Mouse (Mus musculus) cerebellum, adult 2 months (tissue): Measurements from ENCODE around the gene Gm49380. TPM values are rescaled to one million over a fixed set of nuclear protein-coding genes. Genes with fewer than 3 reads are reported as not detected.

Source experiments
- DNase-seq, 2 experiments: peaks; one replicate each; pipeline ENCODE4 v3.0.0; 2021
- H3K27ac ChIP-seq: fragments of 200-500 bp; 2 replicates; pipeline ENCODE4 v1.5.1; 2012; ENCODE audit warnings: low read length, control low read depth, inconsistent platforms; ENCODE audit not compliant: insufficient read depth
- H3K27me3 ChIP-seq: fragments of 200-500 bp; 2 replicates; pipeline ENCODE4 v1.6.1; 2012; ENCODE audit warnings: inconsistent platforms, mild to moderate bottlenecking, low read length, moderate library complexity; ENCODE audit not compliant: control insufficient read depth, insufficient read depth
- H3K4me1 ChIP-seq: fragments of 200-500 bp; 2 replicates; pipeline ENCODE4 v1.6.1; 2011; ENCODE audit warnings: low read length; ENCODE audit not compliant: control insufficient read depth, insufficient read depth
- H3K4me3 ChIP-seq: fragments of 200-500 bp; replicated peaks from 2 replicates; pipeline ENCODE3; 2011; ENCODE audit warnings: mild to moderate bottlenecking, low read depth, low read length, control low read depth; ENCODE audit not compliant: insufficient read depth
- CTCF ChIP-seq: fragments of 200-500 bp; IDR thresholded peaks from 2 replicates; pipeline ENCODE4 v1.5.1; 2011; ENCODE audit warnings: low read depth, mild to moderate bottlenecking, control low read depth, low read length, moderate library complexity, borderline replicate concordance; ENCODE audit not compliant: insufficient read depth
- POLR2A ChIP-seq: fragments of 200-500 bp; IDR thresholded peaks from 2 replicates; pipeline ENCODE4 v1.6.1; 2011; ENCODE audit warnings: low read length, control low read depth, borderline replicate concordance; ENCODE audit not compliant: insufficient read depth
- WGBS: fragments of 180-500 bp; shearing (Covaris S2); methylation state at CpG from one replicate; pipeline ENCODE4 v1.1.7; 2018; 5-methylcytosine and 5-hydroxymethylcytosine counted together
- polyA plus RNA-seq: library from polyadenylated mRNA; depleted of rRNA; stranded (reverse); fragments of >200 nt; gene quantifications from 2 replicates; pipeline ENCODE4 v1.2.3, GENCODE M21; 2012

Gm49380 gene
- polyA plus RNA-seq, 1 experiment, result 0.75 TPM

GRCm38 (mm10) chr9:44067241-44067959 is 45.9 kb downstream of the Gm49380 start:
- H3K4me1 ChIP-seq, result peaks cover 16% of the 10 kb centered on the region
- peak overlapping the region; percentile 52 for H3K27ac ChIP-seq
- peak overlapping the region; percentile 81 for H3K4me3 ChIP-seq
- no peak for TF ChIP-seq POLR2A
- TF ChIP-seq CTCF, result no peak
- 7% methylated on average over 15 of the region's 15 CpGs for WGBS
- H3K27me3 ChIP-seq, result no peaks in the 10 kb centered on the region
- no peak for DNase-seq

GRCm38 (mm10) chr9:44066785-44067225 is 46.5 kb downstream of the Gm49380 start, which contains the start of gene Usp2:
Gene Usp2 (plus strand): TSS chr9:44067021.
- Histone ChIP-seq H3K27me3 (no peaks in the 10 kb centered on the region), H3K27ac (peak within 1 kb of the TSS; percentile 52), H3K4me3 (peak within 1 kb of the TSS; percentile 81), H3K4me1 (peaks cover 13% of the 10 kb centered on the region)
- under 1% methylated on average over 38 of the region's 38 CpGs for WGBS
- DNase-seq, result peak; percentile 99 to 100
- TF ChIP-seq POLR2A (peak; percentile 79), CTCF (peak; percentile 71; the same call in 1 of the 2 replicates)

GRCm38 (mm10) chr9:44065177-44065576 is 48.1 kb downstream of the Gm49380 start:
- DNase-seq, result no peak
- Histone ChIP-seq H3K4me3 (no peak overlapping the region), H3K4me1 (peaks cover 7% of the 10 kb centered on the region), H3K27ac (no peak overlapping the region), H3K27me3 (no peaks in the 10 kb centered on the region)
- WGBS, result 33% methylated on average over 1 of the region's 1 CpGs
- TF ChIP-seq CTCF (no peak), POLR2A (no peak)

GRCm38 (mm10) chr9:44058606-44059005 is 54.7 kb downstream of the Gm49380 start:
- Histone ChIP-seq H3K4me1 (no peaks in the 10 kb centered on the region), H3K27me3 (no peaks in the 10 kb centered on the region), H3K4me3 (no peak overlapping the region), H3K27ac (no peak overlapping the region)
- TF ChIP-seq POLR2A (no peak), CTCF (no peak)
- DNase-seq, result no peak
- 59% methylated on average over 6 of the region's 6 CpGs for WGBS

GRCm38 (mm10) chr9:44053936-44054335 is 59.4 kb downstream of the Gm49380 start:
- DNase-seq, result no peak
- WGBS, result 75% methylated on average over 1 of the region's 1 CpGs
- Histone ChIP-seq H3K4me3 (no peak overlapping the region), H3K27ac (no peak overlapping the region), H3K4me1 (no peaks in the 10 kb centered on the region), H3K27me3 (no peaks in the 10 kb centered on the region)
- TF ChIP-seq CTCF, result no peak

GRCm38 (mm10) chr9:44052855-44053254 is 60.4 kb downstream of the Gm49380 start:
- TF ChIP-seq POLR2A, result no peak
- TF ChIP-seq CTCF, result no peak
- no peaks in the 10 kb centered on the region for H3K4me1 ChIP-seq
- 70% methylated on average over 3 of the region's 3 CpGs for whole genome bisulfite sequencing

GRCm38 (mm10) chr9:44049381-44050165 is 63.7 kb downstream of the Gm49380 start:
- no peak overlapping the region for H3K4me3 ChIP-seq
- H3K27me3 ChIP-seq, result no peaks in the 10 kb centered on the region
- TF ChIP-seq POLR2A (no peak), CTCF (no peak)
- no peaks in the 10 kb centered on the region for H3K4me1 ChIP-seq
- H3K27ac ChIP-seq, result no peak overlapping the region
- 77% methylated on average over 8 of the region's 8 CpGs for WGBS
- DNase-seq, result peak in 1 of 2 experiments; percentile 5

More at GRCm38 (mm10) chr9:44052855-44053254, 60.4 kb downstream of the Gm49380 start:
- DNase-seq, result no peak
- H3K27ac ChIP-seq, result no peak overlapping the region
- H3K4me3 ChIP-seq, result no peak overlapping the region
- H3K27me3 ChIP-seq, result no peaks in the 10 kb centered on the region
